Mouse (Mus musculus): Measurements from ENCODE around the gene Ylpm1.
A peak's percentile ranks its signal among the peaks of the same experiment; 100 is the strongest.

- TF ChIP-seq CTCF (conservative IDR thresholded peaks at IDR 0.05; ENCODE audit: insufficient read depth, insufficient read length, low read depth, low read length) (0 out of 2 replicates have a peak, but pooled peaks have one; percentile 1), POLR2A (IDR thresholded peaks at IDR 0.05; ENCODE audit: low read depth, low read length) (peak; percentile 29)
These were observed 114.8 kb downstream of the Ylpm1 start, which contains the start of the genes Prox2 and Dlst for GRCm38 (mm10) chr12:85110698-85111592.

All from kidney, adult 2 months (tissue).